Mouse (Mus musculus) embryonic facial prominence, embryonic 11.5 days (tissue): ENCODE measurements around the gene Cers1. TPM values are rescaled to one million over a fixed set of nuclear protein-coding genes. Genes with fewer than 3 reads are reported as not detected.

Experiments
- ATAC-seq: fragments of 200-750 bp; cut with Nextera tagmentation; replicated peaks from 2 replicates; pipeline ENCODE4 v1.8.0; 2017; ENCODE audit warnings: low read depth; ENCODE audit not compliant: insufficient number of reproducible peaks, low FRiP score, low TSS enrichment
- DNase-seq: peaks from one replicate; pipeline ENCODE4 v3.0.0-alpha.2; 2015; ENCODE audit warnings: low spot score
- H3K27ac ChIP-seq: fragments of 300-500 bp; sonication (generic); replicated peaks from 2 replicates; pipeline ENCODE4 v1.5.1; 2014; ENCODE audit warnings: mild to moderate bottlenecking, low read depth, low read length, control low read depth
- H3K27me3 ChIP-seq: fragments of 300-500 bp; sonication (generic); 2 replicates; pipeline ENCODE4 v1.6.1; 2014; ENCODE audit warnings: mild to moderate bottlenecking, low read length, moderate library complexity, mixed read lengths; ENCODE audit not compliant: control insufficient read depth, insufficient read depth
- H3K36me3 ChIP-seq: fragments of 300-500 bp; sonication (generic); replicated peaks from 2 replicates; pipeline ENCODE4 v1.6.1; 2014; ENCODE audit warnings: low read depth, mild to moderate bottlenecking, low read length, moderate library complexity, mixed read lengths; ENCODE audit not compliant: control insufficient read depth, insufficient read depth
- H3K4me1 ChIP-seq: fragments of 300-500 bp; sonication (generic); 2 replicates; pipeline ENCODE4 v1.6.1; 2014; ENCODE audit warnings: low read length, mixed read lengths; ENCODE audit not compliant: control insufficient read depth, insufficient read depth
- H3K4me2 ChIP-seq: fragments of 300-500 bp; sonication (generic); 2 replicates; pipeline ENCODE4 v1.6.1; 2014; ENCODE audit warnings: low read depth, mild to moderate bottlenecking, control low read depth, low read length, moderate library complexity
- H3K4me3 ChIP-seq: fragments of 300-500 bp; sonication (generic); 2 replicates; pipeline ENCODE4 v1.5.1; 2014; ENCODE audit warnings: low read depth, low read length, control low read depth
- H3K9ac ChIP-seq: fragments of 300-500 bp; sonication (generic); replicated peaks from 2 replicates; pipeline ENCODE4 v1.6.1; 2014; ENCODE audit warnings: mild to moderate bottlenecking, control low read depth, low read length
- H3K9me3 ChIP-seq: fragments of 300-500 bp; sonication (generic); replicated peaks from 2 replicates; pipeline ENCODE4 v1.6.1; 2016; ENCODE audit warnings: mild to moderate bottlenecking, low read length, inconsistent platforms, mixed read lengths; ENCODE audit not compliant: control insufficient read depth
- WGBS: fragments of 180-500 bp; shearing (Covaris S2); extraction: QIAGEN DNeasy Blood & Tissue Kit; methylation state at CpG from one replicate; pipeline ENCODE4 v1.1.7; 2014; 5-methylcytosine and 5-hydroxymethylcytosine counted together
- polyA plus RNA-seq: library from polyadenylated mRNA; unstranded; fragments of >200 nt; fragmentation: Nextera tagmentation; extraction: Ambion mirVana; gene quantifications from 2 replicates; pipeline ENCODE4 v1.2.1, GENCODE M21; 2014

The Cers1 gene
- polyA plus RNA-seq, 1 experiment from 2014 or later: 4.0 TPM

- Histone ChIP-seq H3K4me1 (no peaks in the 10 kb centered on the region; the same call in 1 of the 2 replicates), H3K9me3 (no peaks in the 10 kb centered on the region), H3K27ac (no peak overlapping the region), H3K4me2 (no peak overlapping the region), H3K9ac (no peak overlapping the region), H3K4me3 (no peak overlapping the region), H3K36me3 (no peaks in the 10 kb centered on the region), H3K27me3 (no peaks in the 10 kb centered on the region)
- peak; percentile 36 for DNase-seq
- 56% methylated on average over 4 of the region's 4 CpGs for WGBS
- ATAC-seq: no peak
Observed at GRCm38 (mm10) chr8:70360769-70361168, 45.2 kb downstream of the Cers1 start.

- no peak for DNase-seq
- Histone ChIP-seq H3K9me3 (no peaks in the 10 kb centered on the region), H3K36me3 (no peaks in the 10 kb centered on the region), H3K4me1 (no peaks in the 10 kb centered on the region; the same call in 1 of the 2 replicates), H3K27me3 (no peaks in the 10 kb centered on the region), H3K9ac (no peak overlapping the region), H3K4me2 (no peak overlapping the region), H3K27ac (no peak overlapping the region), H3K4me3 (no peak overlapping the region)
- no peak for ATAC-seq
- WGBS: 81% methylated on average over 10 of the region's 10 CpGs
Observed at GRCm38 (mm10) chr8:70361484-70362032, 46.0 kb downstream of the Cers1 start.

- Histone ChIP-seq H3K36me3 (no peaks in the 10 kb centered on the region), H3K27ac (no peak overlapping the region), H3K27me3 (no peaks in the 10 kb centered on the region), H3K9ac (no peak overlapping the region), H3K4me1 (no peaks in the 10 kb centered on the region; the same call in 1 of the 2 replicates), H3K4me2 (no peak overlapping the region), H3K9me3 (no peaks in the 10 kb centered on the region), H3K4me3 (no peak overlapping the region)
- ATAC-seq (no peak; the same call in 1 of the 2 replicates), DNase-seq (no peak)
- WGBS: 24% methylated on average over 5 of the region's 5 CpGs
Observed at GRCm38 (mm10) chr8:70364066-70364465, 48.5 kb downstream of the Cers1 start.

- H3K27ac ChIP-seq: no peak overlapping the region
- 58% methylated on average over 5 of the region's 5 CpGs for WGBS
- no peak overlapping the region for H3K4me3 ChIP-seq
- H3K27me3 ChIP-seq: 0 out of 2 replicates have a peak, but pooled peaks cover under 1% of the 10 kb centered on the region
- no peak overlapping the region for H3K9ac ChIP-seq
- DNase-seq (no peak), ATAC-seq (no peak)
- H3K4me1 ChIP-seq: no peaks in the 10 kb centered on the region; the same call in 1 of the 2 replicates
- H3K9me3 ChIP-seq: no peaks in the 10 kb centered on the region
- no peaks in the 10 kb centered on the region for H3K36me3 ChIP-seq
- H3K4me2 ChIP-seq: no peak overlapping the region
Observed at GRCm38 (mm10) chr8:70366588-70366987, 51.0 kb downstream of the Cers1 start.

GRCm38 (mm10) chr8:70370476-70370875 lies 54.9 kb downstream of the Cers1 start:
- peaks cover 38% of the 10 kb centered on the region for H3K27me3 ChIP-seq
- 74% methylated on average over 7 of the region's 7 CpGs for WGBS

GRCm38 (mm10) chr8:70371951-70372350 lies 56.4 kb downstream of the Cers1 start:
- H3K9me3 ChIP-seq: no peaks in the 10 kb centered on the region
- no peaks in the 10 kb centered on the region for H3K36me3 ChIP-seq
- 32% methylated on average over 6 of the region's 6 CpGs for WGBS
- no peak for DNase-seq
- no peak overlapping the region for H3K9ac ChIP-seq
- H3K4me3 ChIP-seq: no peak overlapping the region
- no peak for ATAC-seq
- no peak overlapping the region for H3K4me2 ChIP-seq
- no peak overlapping the region for H3K27ac ChIP-seq
- peaks cover 53% of the 10 kb centered on the region for H3K27me3 ChIP-seq
- H3K4me1 ChIP-seq: peaks cover 6% of the 10 kb centered on the region

More at GRCm38 (mm10) chr8:70370476-70370875, 54.9 kb downstream of the Cers1 start:
- DNase-seq (no peak), ATAC-seq (no peak)
- H3K36me3 ChIP-seq: no peaks in the 10 kb centered on the region
- H3K4me1 ChIP-seq: peaks cover 6% of the 10 kb centered on the region
- no peak overlapping the region for H3K4me3 ChIP-seq
- H3K9me3 ChIP-seq: no peaks in the 10 kb centered on the region
- no peak overlapping the region for H3K27ac ChIP-seq
- no peak overlapping the region for H3K9ac ChIP-seq
- H3K4me2 ChIP-seq: no peak overlapping the region

GRCm38 (mm10) chr8:70373397-70374317 lies 58.1 kb downstream of the Cers1 start, which contains the start of gene Comp:
Gene Comp, plus strand, starts transcription at chr8:70373558.
- ATAC-seq (no peak; the same call in 1 of the 2 replicates), DNase-seq (no peak)
- peak within 1 kb of the TSS; percentile 30 for H3K4me3 ChIP-seq
- peaks cover 6% of the 10 kb centered on the region for H3K4me1 ChIP-seq
- H3K27me3 ChIP-seq: peaks cover 60% of the 10 kb centered on the region
- no peaks in the 10 kb centered on the region for H3K36me3 ChIP-seq
- H3K9ac ChIP-seq: no peak within 1 kb of the TSS; the same call in 1 of the 2 replicates
- no peak within 1 kb of the TSS for H3K27ac ChIP-seq
- no peaks in the 10 kb centered on the region for H3K9me3 ChIP-seq
- WGBS: 3% methylated on average over 47 of the region's 47 CpGs
- peak within 1 kb of the TSS; percentile 47 for H3K4me2 ChIP-seq
